ENCODE assay signal across 35 mouse cellular contexts in genomic region chr7:141021489-141022449, GRCm38 (mm10). TPM values are rescaled to one million over a fixed set of nuclear protein-coding genes. Genes with fewer than 3 reads are reported as not detected.
DNase-seq lines count a peak whose midpoint lies in the region; ATAC-seq and TF ChIP-seq lines count a peak whose summit lies in the region.
"Had no signal": no experiment of that assay in that cellular context is flagged by ENCODE, and none has a peak within 500 bp of the region (broad histone marks: within the 10 kb centered on the region; RNA-seq: fewer than 3 reads in every experiment).

No protein-coding gene starts in this region.

- no peak overlapping the region for H3K4me2 ChIP-seq in liver, embryonic 16.5 days (ENCODE audit: low read depth, low read length)
- no peak overlapping the region for H3K4me2 ChIP-seq in liver, embryonic 12.5 days
- no peak overlapping the region for H3K4me2 ChIP-seq in forebrain, postnatal 0 days (ENCODE audit: low read depth)
- H3K4me2 ChIP-seq: hindbrain, embryonic 14.5 days; lung, embryonic 14.5 days; midbrain, embryonic 11.5 days had no signal

- no peak for TF ChIP-seq CTCF in forebrain, postnatal 0 days (IDR thresholded peaks at IDR 0.05; ENCODE audit: low read depth)

- no peak overlapping the region for H3K27ac ChIP-seq in liver, embryonic 16.5 days (ENCODE audit: low read length)
- no peak overlapping the region for H3K27ac ChIP-seq in liver, embryonic 12.5 days
- peak overlapping the region; percentile 85 for H3K27ac ChIP-seq in macrophage
- H3K27ac ChIP-seq in forebrain, postnatal 0 days (ENCODE audit: low read depth, low read length): no peak overlapping the region
- H3K27ac ChIP-seq: forebrain, embryonic 10.5 days; hindbrain, embryonic 14.5 days; kidney, postnatal 0 days had no signal

- H3K9ac ChIP-seq in liver, embryonic 16.5 days (ENCODE audit: low read depth, low read length): no peak overlapping the region
- H3K9ac ChIP-seq in liver, embryonic 12.5 days: no peak overlapping the region
- no peak overlapping the region for H3K9ac ChIP-seq in forebrain, postnatal 0 days
- H3K9ac ChIP-seq: hindbrain, embryonic 14.5 days; lung, embryonic 14.5 days had no signal

- 55% methylated on average over 14 of the region's 14 CpGs for WGBS in liver, embryonic 16.5 days (ENCODE audit: insufficient replicate concordance)
- 60% methylated on average over 14 of the region's 14 CpGs for WGBS in liver, embryonic 12.5 days (ENCODE audit: insufficient replicate concordance)
- WGBS in macrophage (ENCODE audit: missing documents): 54% methylated on average over 12 of the region's 14 CpGs
- 86% methylated on average over 14 of the region's 14 CpGs for WGBS in forebrain, postnatal 0 days

- peak; percentile 48 for DNase-seq in ZHBTc4 (ENCODE audit: low read depth, low spot score)
- no peak for DNase-seq in forebrain, postnatal 0 days
- no peak for DNase-seq in cerebellum, postnatal 36 days
- no peak for DNase-seq in layer of hippocampus, adult 9-11 months
- DNase-seq: adrenal gland, adult 2 months; cerebellum, adult 18-20 months; cerebellum, postnatal 14 days; gastrocnemius, postnatal 25 days; heart, postnatal 4 days; kidney, adult 2 months; layer of hippocampus, postnatal 36 days; lung, embryonic 14.5 days; lung, postnatal 36 days; right cerebral cortex, postnatal 14 days; thymus, postnatal 14 days had no signal

- H3K9me3 ChIP-seq in liver, embryonic 16.5 days (replicated peaks; ENCODE audit: control insufficient read depth, low read length): no peaks in the 10 kb centered on the region
- no peaks in the 10 kb centered on the region for H3K9me3 ChIP-seq in liver, embryonic 12.5 days (replicated peaks)
- no peaks in the 10 kb centered on the region for H3K9me3 ChIP-seq in forebrain, postnatal 0 days (ENCODE audit: low read length)
- H3K9me3 ChIP-seq: forebrain, embryonic 10.5 days had no signal

- ATAC-seq in liver, embryonic 16.5 days (ENCODE audit: low read depth): peak; percentile 27; the same call in 1 of the 2 replicates
- no peak for ATAC-seq in liver, embryonic 12.5 days
- ATAC-seq in neutrophil, adult 5-6 weeks (ENCODE audit: extremely low read depth, insufficient number of reproducible peaks, low FRiP score, poor library complexity, severe bottlenecking): peak; percentile 31; the same call in 1 of the 2 replicates
- no peak for ATAC-seq in forebrain, postnatal 0 days
- ATAC-seq: forebrain, embryonic 16.5 days; inflammation-experienced regulatory T-cells, adult 6 months had no signal

- no peak overlapping the region for H3K4me3 ChIP-seq in liver, embryonic 16.5 days (ENCODE audit: low read depth, low read length)
- no peak overlapping the region for H3K4me3 ChIP-seq in liver, embryonic 12.5 days
- H3K4me3 ChIP-seq in macrophage (ENCODE audit: inconsistent target): no peak overlapping the region
- H3K4me3 ChIP-seq in forebrain, postnatal 0 days (ENCODE audit: low read depth, low read length): no peak overlapping the region
- H3K4me3 ChIP-seq: forebrain, embryonic 10.5 days had no signal

- H3K4me1 ChIP-seq in liver, embryonic 16.5 days (ENCODE audit: control insufficient read depth, low read depth, low read length): no peaks in the 10 kb centered on the region
- H3K4me1 ChIP-seq in liver, embryonic 12.5 days: no peaks in the 10 kb centered on the region
- H3K4me1 ChIP-seq in forebrain, postnatal 0 days (ENCODE audit: insufficient read depth): no peaks in the 10 kb centered on the region

- no peaks in the 10 kb centered on the region for H3K36me3 ChIP-seq in liver, embryonic 16.5 days (ENCODE audit: control insufficient read depth, insufficient read depth)
- no peaks in the 10 kb centered on the region for H3K36me3 ChIP-seq in liver, embryonic 12.5 days
- no peaks in the 10 kb centered on the region for H3K36me3 ChIP-seq in macrophage (ENCODE audit: inconsistent target)
- H3K36me3 ChIP-seq in forebrain, postnatal 0 days (ENCODE audit: insufficient read depth): no peaks in the 10 kb centered on the region
- H3K36me3 ChIP-seq: forebrain, embryonic 10.5 days had no signal

- H3K27me3 ChIP-seq in liver, embryonic 16.5 days (ENCODE audit: control insufficient read depth, insufficient read depth, low read depth, low read length): no peaks in the 10 kb centered on the region
- H3K27me3 ChIP-seq in liver, embryonic 12.5 days (replicated peaks): no peaks in the 10 kb centered on the region
- H3K27me3 ChIP-seq in forebrain, postnatal 0 days (ENCODE audit: insufficient read depth, low read length): no peaks in the 10 kb centered on the region

- H3K79me2 ChIP-seq in macrophage (ENCODE audit: inconsistent target): no peaks in the 10 kb centered on the region

RNA-seq across cellular contexts. Expression of gene Ifitm6, which starts 4.0 kb away (rescaled TPM):
- polyA plus RNA-seq in liver, embryonic 16.5 days (2015; fragmentation: Nextera tagmentation; extraction: Ambion mirVana): 23.3 and 28.4 TPM in 2 replicates
- polyA plus RNA-seq in liver, embryonic 12.5 days (2016; fragmentation: Nextera tagmentation; extraction: Ambion mirVana): 1.4 and 2.7 TPM in 2 replicates
- total RNA-seq in macrophage (2018; cell fraction: chromatin; rRNA removed): 1 to 10 TPM in 6 of 26 experiments, not detected in 20; 1.2 to 2.9 (median 1.8) TPM
- total RNA-seq in macrophage (2018; cell fraction: cytosol; rRNA removed): 10 to 100 TPM in 10 of 26 experiments, 1 to 10 TPM in 16; 4.2 to 19.2 (median 9.2) TPM
- 10 to 100 TPM in 6 of 26 experiments, 1 to 10 TPM in 18, not detected in 2; 1.1 to 15.3 (median 3.5) TPM for total RNA-seq in macrophage (2018; cell fraction: nucleus; rRNA removed)
- polyA plus RNA-seq in macrophage (2018): 4.1 to 21.4 TPM (median 7.4 TPM) in 3 replicates
- total RNA-seq in neutrophil, adult 5-6 weeks (2017): 105 and 120 TPM in 2 replicates
- 2.0 TPM in 1 of 2 replicates, not detected in the other for total RNA-seq in forebrain, postnatal 0 days (2014; rRNA removed)
- 0.34 and 0.38 TPM in 2 replicates for polyA plus RNA-seq in forebrain, postnatal 0 days (2015; fragmentation: Nextera tagmentation; extraction: Ambion mirVana)
- total RNA-seq: gastrocnemius, postnatal 25 days; layer of hippocampus, adult 18-20 months; left cerebral cortex, postnatal 25 days had no signal
- polyA plus RNA-seq: forebrain, embryonic 10.5 days; midbrain, embryonic 11.5 days had no signal

RNA-seq across cellular contexts. Expression of gene Gm17387, which starts 7.2 kb away (rescaled TPM):
- not detected in 2 replicates for polyA plus RNA-seq in liver, embryonic 16.5 days (2015; fragmentation: Nextera tagmentation; extraction: Ambion mirVana)
- not detected in 2 replicates for polyA plus RNA-seq in liver, embryonic 12.5 days (2016; fragmentation: Nextera tagmentation; extraction: Ambion mirVana)
- not detected for total RNA-seq in macrophage (2018; cell fraction: chromatin; rRNA removed)
- total RNA-seq in macrophage (2018; cell fraction: cytosol; rRNA removed): not detected
- not detected for total RNA-seq in macrophage (2018; cell fraction: nucleus; rRNA removed)
- not detected in 3 replicates for polyA plus RNA-seq in macrophage (2018)
- total RNA-seq in neutrophil, adult 5-6 weeks (2017): not detected in 2 replicates
- total RNA-seq in forebrain, postnatal 0 days (2014; rRNA removed): not detected in 2 replicates
- polyA plus RNA-seq in forebrain, postnatal 0 days (2015; fragmentation: Nextera tagmentation; extraction: Ambion mirVana): not detected in 2 replicates
- total RNA-seq: adrenal gland, adult 2 months; adrenal gland, postnatal 4 days; gastrocnemius, postnatal 25 days; heart, adult 8-10 months; heart, postnatal 4 days; layer of hippocampus, adult 18-20 months; layer of hippocampus, postnatal 36 days; left cerebral cortex, postnatal 25 days; midbrain, postnatal 0 days had no signal
- polyA plus RNA-seq: adrenal gland, adult 2 months; C2C12; forebrain, embryonic 10.5 days; forebrain, embryonic 16.5 days; heart, embryonic 14.5 days; hindbrain, embryonic 14.5 days; inflammation-experienced regulatory T-cells, adult 6 months; kidney, adult 2 months; kidney, postnatal 0 days; limb, embryonic 14.5 days; lung, embryonic 14.5 days; midbrain, embryonic 11.5 days; midbrain, postnatal 0 days; spleen, adult 2 months; testis, adult 2 months had no signal

RNA-seq across cellular contexts. Expression of gene Ifitm3, which starts 11.2 kb away (rescaled TPM):
- 68.0 and 76.2 TPM in 2 replicates for polyA plus RNA-seq in liver, embryonic 16.5 days (2015; fragmentation: Nextera tagmentation; extraction: Ambion mirVana)
- 35.7 TPM in 2 replicates for polyA plus RNA-seq in liver, embryonic 12.5 days (2016; fragmentation: Nextera tagmentation; extraction: Ambion mirVana)
- 100 to 1,000 TPM in 1 of 26 experiments, 10 to 100 TPM in 24, 1 to 10 TPM in 1; 9.6 to 127 (median 52.2) TPM for total RNA-seq in macrophage (2018; cell fraction: chromatin; rRNA removed)
- 1,000 to 10,000 TPM in 24 of 26 experiments, 100 to 1,000 TPM in 2; 864 to 4,013 (median 2,083) TPM for total RNA-seq in macrophage (2018; cell fraction: cytosol; rRNA removed)
- 1,000 to 10,000 TPM in 1 of 26 experiments, 100 to 1,000 TPM in 24, 10 to 100 TPM in 1; 97.6 to 1,118 (median 541) TPM for total RNA-seq in macrophage (2018; cell fraction: nucleus; rRNA removed)
- 596 to 2,531 TPM (median 1,114 TPM) in 3 replicates for polyA plus RNA-seq in macrophage (2018)
- total RNA-seq in neutrophil, adult 5-6 weeks (2017): 187 and 230 TPM in 2 replicates
- 12.2 and 35.9 TPM in 2 replicates for total RNA-seq in forebrain, postnatal 0 days (2014; rRNA removed)
- polyA plus RNA-seq in forebrain, postnatal 0 days (2015; fragmentation: Nextera tagmentation; extraction: Ambion mirVana): 78.8 and 81.3 TPM in 2 replicates

RNA-seq across cellular contexts. Expression of gene B4galnt4, which starts 39.1 kb away (rescaled TPM):
- polyA plus RNA-seq in liver, embryonic 16.5 days (2015; fragmentation: Nextera tagmentation; extraction: Ambion mirVana): 0.35 and 0.37 TPM in 2 replicates
- polyA plus RNA-seq in liver, embryonic 12.5 days (2016; fragmentation: Nextera tagmentation; extraction: Ambion mirVana): 1.9 and 2.3 TPM in 2 replicates
- total RNA-seq in macrophage (2018; cell fraction: chromatin; rRNA removed): not detected
- total RNA-seq in macrophage (2018; cell fraction: cytosol; rRNA removed): not detected
- 1 to 10 TPM in 1 of 26 experiments, not detected in 25; 3.1 TPM for total RNA-seq in macrophage (2018; cell fraction: nucleus; rRNA removed)
- polyA plus RNA-seq in macrophage (2018): not detected in 3 replicates
- not detected in 2 replicates for total RNA-seq in neutrophil, adult 5-6 weeks (2017)
- total RNA-seq in forebrain, postnatal 0 days (2014; rRNA removed): 126 and 163 TPM in 2 replicates
- polyA plus RNA-seq in forebrain, postnatal 0 days (2015; fragmentation: Nextera tagmentation; extraction: Ambion mirVana): 42.3 and 47.4 TPM in 2 replicates
- total RNA-seq: gastrocnemius, postnatal 25 days; heart, adult 8-10 months had no signal

RNA-seq across cellular contexts. Expression of gene Ifitm1, which starts 54.7 kb away (rescaled TPM):
- 15.2 and 15.4 TPM in 2 replicates for polyA plus RNA-seq in liver, embryonic 16.5 days (2015; fragmentation: Nextera tagmentation; extraction: Ambion mirVana)
- polyA plus RNA-seq in liver, embryonic 12.5 days (2016; fragmentation: Nextera tagmentation; extraction: Ambion mirVana): 19.5 and 23.4 TPM in 2 replicates
- 100 to 1,000 TPM in 1 of 26 experiments, 10 to 100 TPM in 25; 10.2 to 127 (median 30.9) TPM for total RNA-seq in macrophage (2018; cell fraction: chromatin; rRNA removed)
- 10 to 100 TPM in 5 of 26 experiments, 1 to 10 TPM in 21; 2.6 to 12.8 (median 6.1) TPM for total RNA-seq in macrophage (2018; cell fraction: cytosol; rRNA removed)
- total RNA-seq in macrophage (2018; cell fraction: nucleus; rRNA removed): 100 to 1,000 TPM in 7 of 26 experiments, 10 to 100 TPM in 18, 1 to 10 TPM in 1; 9.7 to 177 (median 37.1) TPM
- polyA plus RNA-seq in macrophage (2018): 4.7 to 18.2 TPM (median 4.8 TPM) in 3 replicates
- 416 and 446 TPM in 2 replicates for total RNA-seq in neutrophil, adult 5-6 weeks (2017)
- 10.5 and 12.7 TPM in 2 replicates for total RNA-seq in forebrain, postnatal 0 days (2014; rRNA removed)
- polyA plus RNA-seq in forebrain, postnatal 0 days (2015; fragmentation: Nextera tagmentation; extraction: Ambion mirVana): 14.5 and 19.4 TPM in 2 replicates

Comparison
In these comparisons a context has a peak if more than half of its experiments do, and no peak if none do; other contexts are left out.
1. ATAC-seq: peak in liver, embryonic 16.5 days (single experiment) and neutrophil, adult 5-6 weeks (single experiment); none in liver, embryonic 12.5 days (single experiment) and forebrain, postnatal 0 days (single experiment).